Mouse (Mus musculus): Measurements from ENCODE around the gene Ly86. TPM values are rescaled to one million over a fixed set of nuclear protein-coding genes. Genes with fewer than 3 reads are reported as not detected.
A peak's percentile ranks its signal among the peaks of the same experiment; 100 is the strongest.

Gene Ly86
- polyA plus RNA-seq, 1 experiment from 2014 or later = 9.8 TPM

GRCm38 (mm10) chr13:37329747-37330146 is 15.3 kb upstream of the Ly86 start:
- Histone ChIP-seq H3K36me3 (no peaks in the 10 kb centered on the region), H3K4me1 (replicated peaks) (no peaks in the 10 kb centered on the region), H3K9ac (no peak overlapping the region), H3K4me2 (no peak overlapping the region), H3K27ac (no peak overlapping the region), H3K27me3 (no peaks in the 10 kb centered on the region), H3K9me3 (replicated peaks) (no peaks in the 10 kb centered on the region), H3K4me3 (replicated peaks) (no peak overlapping the region)
- ATAC-seq (ENCODE audit: low read depth) (no peak), DNase-seq (no peak)
- WGBS (ENCODE audit: insufficient replicate concordance) = 61% methylated on average over 8 of the region's 8 CpGs

GRCm38 (mm10) chr13:37330971-37331370 is 14.0 kb upstream of the Ly86 start:
- no peak overlapping the region for H3K4me3 ChIP-seq (replicated peaks)
- no peak overlapping the region for H3K9ac ChIP-seq
- no peak overlapping the region for H3K4me2 ChIP-seq
- no peak overlapping the region for H3K27ac ChIP-seq
- ATAC-seq (ENCODE audit: low read depth) = no peak
- WGBS (ENCODE audit: insufficient replicate concordance) = 53% methylated on average over 4 of the region's 4 CpGs
- no peaks in the 10 kb centered on the region for H3K4me1 ChIP-seq (replicated peaks)
- no peaks in the 10 kb centered on the region for H3K27me3 ChIP-seq
- DNase-seq = no peak
- no peaks in the 10 kb centered on the region for H3K36me3 ChIP-seq
- no peaks in the 10 kb centered on the region for H3K9me3 ChIP-seq (replicated peaks)

- 53% methylated on average over 4 of the region's 4 CpGs for WGBS (ENCODE audit: insufficient replicate concordance)
- no peak for ATAC-seq (ENCODE audit: low read depth)
- H3K4me3 ChIP-seq (replicated peaks) = no peak overlapping the region
- H3K4me2 ChIP-seq = no peak overlapping the region
- DNase-seq = no peak
- H3K9me3 ChIP-seq (replicated peaks) = no peaks in the 10 kb centered on the region
- H3K36me3 ChIP-seq = no peaks in the 10 kb centered on the region
- no peak overlapping the region for H3K9ac ChIP-seq
- H3K4me1 ChIP-seq (replicated peaks) = no peaks in the 10 kb centered on the region
- H3K27me3 ChIP-seq = no peaks in the 10 kb centered on the region
- no peak overlapping the region for H3K27ac ChIP-seq
Observed at GRCm38 (mm10) chr13:37332779-37333543, 12.0 kb upstream of the Ly86 start.

- H3K4me1 ChIP-seq (replicated peaks) = no peaks in the 10 kb centered on the region
- no peaks in the 10 kb centered on the region for H3K27me3 ChIP-seq
- 46% methylated on average over 1 of the region's 1 CpGs for WGBS (ENCODE audit: insufficient replicate concordance)
- H3K4me2 ChIP-seq = no peak overlapping the region
- no peak overlapping the region for H3K27ac ChIP-seq
- ATAC-seq (ENCODE audit: low read depth) (no peak), DNase-seq (no peak)
- no peak overlapping the region for H3K4me3 ChIP-seq (replicated peaks)
- H3K9ac ChIP-seq = no peak overlapping the region
- H3K9me3 ChIP-seq (replicated peaks) = no peaks in the 10 kb centered on the region
- no peaks in the 10 kb centered on the region for H3K36me3 ChIP-seq
Observed at GRCm38 (mm10) chr13:37333544-37333870, 11.5 kb upstream of the Ly86 start.

GRCm38 (mm10) chr13:37337269-37337668 is 7.7 kb upstream of the Ly86 start:
- no peak overlapping the region for H3K4me3 ChIP-seq (replicated peaks)
- H3K36me3 ChIP-seq = no peaks in the 10 kb centered on the region
- ATAC-seq (ENCODE audit: low read depth) (no peak), DNase-seq (no peak)
- H3K4me2 ChIP-seq = no peak overlapping the region
- H3K4me1 ChIP-seq (replicated peaks) = no peaks in the 10 kb centered on the region
- WGBS (ENCODE audit: insufficient replicate concordance) = 44% methylated on average over 4 of the region's 4 CpGs
- no peak overlapping the region for H3K9ac ChIP-seq
- H3K27ac ChIP-seq = no peak overlapping the region
- no peaks in the 10 kb centered on the region for H3K27me3 ChIP-seq
- no peaks in the 10 kb centered on the region for H3K9me3 ChIP-seq (replicated peaks)

- Histone ChIP-seq H3K27ac (no peak overlapping the region), H3K4me3 (replicated peaks) (no peak overlapping the region), H3K4me2 (no peak overlapping the region), H3K9ac (no peak overlapping the region), H3K27me3 (no peaks in the 10 kb centered on the region), H3K4me1 (replicated peaks) (no peaks in the 10 kb centered on the region), H3K36me3 (no peaks in the 10 kb centered on the region), H3K9me3 (replicated peaks) (no peaks in the 10 kb centered on the region)
- DNase-seq = no peak
- ATAC-seq (ENCODE audit: low read depth) = no peak
- WGBS (ENCODE audit: insufficient replicate concordance) = 56% methylated on average over 7 of the region's 7 CpGs
Observed at GRCm38 (mm10) chr13:37337871-37338270, 7.1 kb upstream of the Ly86 start.

GRCm38 (mm10) chr13:37342804-37343203 is 2.2 kb upstream of the Ly86 start:
- 50% methylated on average over 1 of the region's 1 CpGs for WGBS (ENCODE audit: insufficient replicate concordance)
- ATAC-seq (ENCODE audit: low read depth) (no peak), DNase-seq (no peak)
- Histone ChIP-seq H3K4me3 (replicated peaks) (no peak overlapping the region), H3K9me3 (replicated peaks) (no peaks in the 10 kb centered on the region), H3K4me1 (replicated peaks) (peaks cover 3% of the 10 kb centered on the region; the same call in 1 of the 2 replicates), H3K27me3 (no peaks in the 10 kb centered on the region), H3K4me2 (no peak overlapping the region), H3K9ac (no peak overlapping the region), H3K36me3 (no peaks in the 10 kb centered on the region), H3K27ac (no peak overlapping the region)

GRCm38 (mm10) chr13:37345823-37346222 is 815 bp downstream of the Ly86 start:
- DNase-seq (no peak), ATAC-seq (ENCODE audit: low read depth) (no peak)
- no peak overlapping the region for H3K4me3 ChIP-seq (replicated peaks)
- no peaks in the 10 kb centered on the region for H3K36me3 ChIP-seq
- H3K9me3 ChIP-seq (replicated peaks) = no peaks in the 10 kb centered on the region
- no peak overlapping the region for H3K4me2 ChIP-seq
- 84% methylated on average over 10 of the region's 10 CpGs for WGBS (ENCODE audit: insufficient replicate concordance)
- H3K27me3 ChIP-seq = no peaks in the 10 kb centered on the region
- no peak overlapping the region for H3K27ac ChIP-seq
- peaks cover 3% of the 10 kb centered on the region; the same call in 1 of the 2 replicates for H3K4me1 ChIP-seq (replicated peaks)
- no peak overlapping the region for H3K9ac ChIP-seq

- no peak overlapping the region for H3K9ac ChIP-seq
Observed at GRCm38 (mm10) chr13:37347871-37348595, 3.0 kb downstream of the Ly86 start.

GRCm38 (mm10) chr13:37349051-37349450 is 4.0 kb downstream of the Ly86 start:
- no peak overlapping the region for H3K4me2 ChIP-seq
- H3K9me3 ChIP-seq (replicated peaks) = no peaks in the 10 kb centered on the region
- no peak overlapping the region for H3K27ac ChIP-seq
- no peaks in the 10 kb centered on the region for H3K27me3 ChIP-seq
- H3K4me3 ChIP-seq (replicated peaks) = no peak overlapping the region
- ATAC-seq (ENCODE audit: low read depth) = no peak
- DNase-seq = no peak
- H3K36me3 ChIP-seq = no peaks in the 10 kb centered on the region
- 72% methylated on average over 5 of the region's 5 CpGs for WGBS (ENCODE audit: insufficient replicate concordance)
- H3K4me1 ChIP-seq (replicated peaks) = peaks cover 4% of the 10 kb centered on the region
- H3K9ac ChIP-seq = no peak overlapping the region

More at GRCm38 (mm10) chr13:37347871-37348595, 3.0 kb downstream of the Ly86 start:
- Histone ChIP-seq H3K27ac (no peak overlapping the region), H3K9me3 (replicated peaks) (no peaks in the 10 kb centered on the region), H3K36me3 (no peaks in the 10 kb centered on the region), H3K4me2 (0 out of 2 replicates have a peak overlapping the region, but pooled peaks have one; percentile 12), H3K27me3 (no peaks in the 10 kb centered on the region), H3K4me1 (replicated peaks) (peaks cover 3% of the 10 kb centered on the region; the same call in 1 of the 2 replicates), H3K4me3 (replicated peaks) (no peak overlapping the region)
- ATAC-seq (ENCODE audit: low read depth) (no peak), DNase-seq (no peak)
- WGBS (ENCODE audit: insufficient replicate concordance) = 28% methylated on average over 8 of the region's 8 CpGs

- Histone ChIP-seq H3K4me1 (replicated peaks) (peaks cover 7% of the 10 kb centered on the region; the same call in 1 of the 2 replicates), H3K9me3 (replicated peaks) (no peaks in the 10 kb centered on the region), H3K9ac (no peak overlapping the region), H3K27me3 (no peaks in the 10 kb centered on the region), H3K4me3 (replicated peaks) (no peak overlapping the region), H3K27ac (no peak overlapping the region), H3K36me3 (no peaks in the 10 kb centered on the region), H3K4me2 (no peak overlapping the region)
- 53% methylated on average over 2 of the region's 2 CpGs for WGBS (ENCODE audit: insufficient replicate concordance)
- ATAC-seq (ENCODE audit: low read depth) (no peak), DNase-seq (no peak)
Observed at GRCm38 (mm10) chr13:37353016-37353415, 8.0 kb downstream of the Ly86 start.
